Mouse (Mus musculus) ES-Bruce4 (cell line): ENCODE data around the gene Dennd2a.

Experiments
- CTCF ChIP-seq: IDR thresholded peaks from one replicate; pipeline ENCODE4 v1.8.1; 2011; ENCODE audit warnings: low read depth, low read length
- POLR2A ChIP-seq: IDR thresholded peaks from one replicate; pipeline ENCODE4 v1.8.1; 2011; ENCODE audit warnings: low read length; ENCODE audit not compliant: insufficient read depth

DNA sequence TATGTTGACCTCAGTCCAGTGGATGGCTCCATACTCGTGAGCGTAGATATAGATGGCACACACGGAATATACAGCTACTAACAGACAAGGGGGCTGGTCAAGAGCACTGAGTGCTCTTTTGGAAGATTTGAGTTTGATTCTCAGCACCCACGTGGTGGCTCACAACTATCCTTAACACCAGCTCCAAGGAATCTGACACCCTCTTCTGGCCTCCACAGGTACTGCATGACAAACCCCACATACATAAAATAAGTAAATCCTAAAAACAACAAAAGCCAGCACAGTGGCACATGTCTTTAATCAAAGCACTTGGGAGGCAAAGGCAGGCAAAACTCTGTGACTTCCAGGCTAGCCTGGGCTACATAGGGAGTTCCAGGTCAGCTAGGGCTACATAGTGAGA lies 74.0 kb downstream of the Dennd2a start:
- no peak for TF ChIP-seq POLR2A
- TF ChIP-seq CTCF = no peak
